In the genomic region with DNA sequence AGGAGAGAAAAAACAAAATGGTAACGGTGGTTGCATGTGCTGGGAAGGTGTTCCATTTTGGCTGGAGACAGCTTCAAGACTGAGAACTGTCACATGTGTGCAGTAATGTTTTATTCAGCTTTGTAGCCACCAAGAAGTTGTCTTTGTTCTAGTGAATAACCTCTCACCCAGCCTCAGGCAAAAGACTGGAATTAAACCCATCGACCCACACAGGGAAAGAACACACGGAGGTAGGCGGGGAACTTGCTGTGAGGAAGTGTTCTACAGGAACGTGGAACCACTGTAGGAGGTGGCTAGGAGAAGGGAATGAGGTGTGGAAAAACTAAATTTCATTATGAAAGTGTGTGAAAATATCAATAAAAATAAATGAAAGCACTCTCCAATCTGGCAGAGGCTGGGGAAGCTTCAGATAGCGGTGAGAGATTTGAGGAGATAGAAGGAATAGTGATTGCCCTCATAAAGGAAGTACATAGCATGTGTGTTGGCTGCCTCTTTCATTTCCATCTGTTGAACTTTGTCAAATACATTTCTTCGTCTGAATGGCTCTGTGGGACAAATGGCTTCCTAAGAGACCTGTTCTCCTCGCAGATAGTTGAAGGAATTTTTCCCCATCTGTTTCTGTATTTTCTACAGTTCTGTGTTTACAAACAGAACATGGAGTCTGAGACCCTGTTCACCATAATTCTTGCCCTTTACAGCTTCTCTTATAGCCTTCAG, we compare ENCODE assay signal across 19 mouse cellular contexts.
A peak's percentile ranks its signal among the peaks of the same experiment; 100 is the strongest.
DNase-seq lines count a peak whose midpoint lies in the region; ATAC-seq and TF ChIP-seq lines count a peak whose summit lies in the region.
"Had no signal": no experiment of that assay in that cellular context is flagged by ENCODE, and none has a peak within 500 bp of the region (broad histone marks: within the 10 kb centered on the region; RNA-seq: fewer than 3 reads in every experiment).

No protein-coding gene starts in this region.

- no peak for TF ChIP-seq POLR2A in brain, embryonic 14.5 days (IDR thresholded peaks at IDR 0.05; ENCODE audit: borderline replicate concordance, extremely low read depth, insufficient read depth, insufficient read length, poor library complexity, severe bottlenecking)

- no peaks in the 10 kb centered on the region for H3K9me3 ChIP-seq in hindbrain, postnatal 0 days (ENCODE audit: low read length)
- no peaks in the 10 kb centered on the region for H3K9me3 ChIP-seq in hindbrain, embryonic 16.5 days (ENCODE audit: control insufficient read depth, low read length)
- H3K9me3 ChIP-seq: embryonic facial prominence, embryonic 10.5 days; forebrain, embryonic 10.5 days; heart, embryonic 12.5 days; hindbrain, embryonic 10.5 days; intestine, embryonic 15.5 days had no signal

- H3K4me3 ChIP-seq in hindbrain, postnatal 0 days (ENCODE audit: low read length) = no peak overlapping the region
- no peak overlapping the region for H3K4me3 ChIP-seq in hindbrain, embryonic 16.5 days (ENCODE audit: low read length)
- H3K4me3 ChIP-seq: embryonic facial prominence, embryonic 10.5 days; forebrain, embryonic 10.5 days; heart, embryonic 12.5 days; hindbrain, embryonic 10.5 days; intestine, embryonic 15.5 days had no signal

- TF ChIP-seq CTCF in hindbrain, postnatal 0 days (IDR thresholded peaks at IDR 0.05; ENCODE audit: low read depth) = no peak
- TF ChIP-seq CTCF in brain, embryonic 14.5 days (IDR thresholded peaks at IDR 0.05; ENCODE audit: borderline replicate concordance, extremely low read depth, insufficient read depth, insufficient read length) = no peak

- 53% methylated on average over 8 of the region's 8 CpGs for WGBS in hindbrain, postnatal 0 days
- 63% methylated on average over 8 of the region's 8 CpGs for WGBS in hindbrain, embryonic 16.5 days

- peak; percentile 8 for DNase-seq in cerebellum, adult 9-11 months
- DNase-seq in cerebellum, postnatal 36 days = no peak
- DNase-seq in hindbrain, postnatal 0 days (ENCODE audit: low spot score) = peak; percentile 60
- peak; percentile 22 for DNase-seq in brain, embryonic 14.5 days (ENCODE audit: low read depth)
- DNase-seq: adrenal gland, postnatal 14 days; cerebellum, adult 11 months; gastrocnemius, postnatal 10 days; kidney, adult 18-20 months had no signal

- no peak overlapping the region for H3K4me2 ChIP-seq in hindbrain, postnatal 0 days (ENCODE audit: low read depth, low read length)
- no peak overlapping the region for H3K4me2 ChIP-seq in hindbrain, embryonic 16.5 days (ENCODE audit: low read length)
- H3K4me2 ChIP-seq: heart, embryonic 12.5 days; intestine, embryonic 15.5 days had no signal

- no peaks in the 10 kb centered on the region for H3K27me3 ChIP-seq in hindbrain, postnatal 0 days (ENCODE audit: insufficient read depth, low read length)
- H3K27me3 ChIP-seq in hindbrain, embryonic 16.5 days (replicated peaks; ENCODE audit: control insufficient read depth, insufficient read depth, low read length) = no peaks in the 10 kb centered on the region
- H3K27me3 ChIP-seq: CH12.LX; heart, embryonic 12.5 days; intestine, embryonic 15.5 days; Patski had no signal

- H3K4me1 ChIP-seq in hindbrain, postnatal 0 days (ENCODE audit: insufficient read depth, low read length) = no peaks in the 10 kb centered on the region
- no peaks in the 10 kb centered on the region for H3K4me1 ChIP-seq in hindbrain, embryonic 16.5 days (ENCODE audit: control insufficient read depth, insufficient read depth, low read depth, low read length)
- H3K4me1 ChIP-seq: embryonic facial prominence, embryonic 10.5 days; forebrain, embryonic 10.5 days; heart, embryonic 12.5 days; hindbrain, embryonic 10.5 days; intestine, embryonic 15.5 days had no signal

- H3K9ac ChIP-seq in hindbrain, postnatal 0 days (replicated peaks; ENCODE audit: low read length) = no peak overlapping the region
- H3K9ac ChIP-seq in hindbrain, embryonic 16.5 days (ENCODE audit: low read depth, low read length) = no peak overlapping the region
- H3K9ac ChIP-seq: heart, embryonic 12.5 days; intestine, embryonic 15.5 days had no signal

- ATAC-seq in hindbrain, postnatal 0 days = peak; percentile 32; the same call in 1 of the 2 replicates
- ATAC-seq in hindbrain, embryonic 16.5 days = no peak
- no peak for ATAC-seq in megakaryocyte-erythroid progenitor cell, adult 5-6 weeks (replicated peaks; ENCODE audit: low FRiP score, low TSS enrichment, poor library complexity, severe bottlenecking)
- ATAC-seq: activated CD4-positive, CD25-positive, alpha-beta regulatory T cell, adult 4 months; forebrain, embryonic 16.5 days; intestine, embryonic 15.5 days; Patski had no signal

- H3K36me3 ChIP-seq in hindbrain, postnatal 0 days (ENCODE audit: insufficient read depth, low read length) = no peaks in the 10 kb centered on the region
- no peaks in the 10 kb centered on the region for H3K36me3 ChIP-seq in hindbrain, embryonic 16.5 days (ENCODE audit: control insufficient read depth, insufficient read depth, low read length)
- H3K36me3 ChIP-seq: embryonic facial prominence, embryonic 10.5 days; forebrain, embryonic 10.5 days; heart, embryonic 12.5 days; hindbrain, embryonic 10.5 days; intestine, embryonic 15.5 days had no signal

- no peak overlapping the region for H3K27ac ChIP-seq in hindbrain, postnatal 0 days
- H3K27ac ChIP-seq in hindbrain, embryonic 16.5 days (ENCODE audit: low read depth, low read length) = no peak overlapping the region
- H3K27ac ChIP-seq: embryonic facial prominence, embryonic 10.5 days; forebrain, embryonic 10.5 days; hindbrain, embryonic 10.5 days; intestine, embryonic 15.5 days had no signal

Comparison
In these comparisons a context has a peak if more than half of its experiments do, and no peak if none do; other contexts are left out.
1. DNase-seq: peak in cerebellum, adult 9-11 months (single experiment), hindbrain, postnatal 0 days (single experiment) and brain, embryonic 14.5 days (single experiment); none in cerebellum, postnatal 36 days (0 of 2).